Mouse (Mus musculus): ENCODE results near the gene Plagl1. TPM values are rescaled to one million over a fixed set of nuclear protein-coding genes. Genes with fewer than 3 reads are reported as not detected.

Gene Plagl1
- total and polyA plus RNA-seq, 3 experiments = not detected

DNA sequence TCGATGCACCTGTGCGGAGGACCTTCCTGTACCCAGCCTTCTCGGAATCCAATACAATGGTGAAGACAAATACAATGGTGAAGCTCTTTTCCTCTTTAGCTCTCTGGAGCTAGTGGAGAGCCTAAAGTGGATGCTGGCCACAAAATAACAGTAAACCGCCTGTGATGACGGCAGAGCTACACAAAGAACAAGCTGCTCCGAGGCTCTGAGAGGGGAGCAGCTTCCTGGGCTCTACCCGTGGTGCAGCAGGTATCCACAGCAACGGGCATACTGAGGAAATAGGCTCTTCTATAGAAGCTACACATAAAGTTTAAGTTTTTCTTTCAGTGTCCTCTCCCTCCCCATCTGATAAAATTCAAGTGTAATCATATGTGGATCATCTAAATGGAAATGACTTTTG, 2.1 kb downstream of the Plagl1 start:
- DNase-seq (ENCODE audit: low read depth, low spot score) = no peak
- no peak overlapping the region for H3K4me3 ChIP-seq (ENCODE audit: control insufficient read depth in 1 of 2, insufficient read depth in 1 of 2, low read depth in 2 of 2, low read length in 2 of 2)
- no peak overlapping the region for H3K27ac ChIP-seq (ENCODE audit: control insufficient read depth, low read depth, low read length)
- no peak overlapping the region for H3K9ac ChIP-seq (ENCODE audit: control insufficient read depth, low read depth, low read length, poor library complexity, severe bottlenecking)
- H3K27me3 ChIP-seq (ENCODE audit: control insufficient read depth in 1 of 2, insufficient read depth in 2 of 2, low read length in 2 of 2) = no peaks in the 10 kb centered on the region; a peak in 1 of 4 replicates
- H3K36me3 ChIP-seq (ENCODE audit: control insufficient read depth in 1 of 2, insufficient read depth in 2 of 2, low read length in 2 of 2) = no peaks in the 10 kb centered on the region
- TF ChIP-seq POLR2A (IDR thresholded peaks at IDR 0.05; ENCODE audit: control insufficient read depth in 1 of 2, insufficient read depth in 1 of 2, low read depth in 1 of 2, low read length in 2 of 2, poor library complexity in 1 of 2) (no peak), CTCF (IDR thresholded peaks at IDR 0.05 in 2 of 3, conservative IDR thresholded peaks at IDR 0.05 in 1 of 3; ENCODE audit: control insufficient read depth in 1 of 3, insufficient read depth in 1 of 3, low read depth in 2 of 3, low read length in 3 of 3, poor library complexity in 1 of 3, severe bottlenecking in 1 of 3) (no peak), BHLHE40 (IDR thresholded peaks at IDR 0.05; ENCODE audit: borderline replicate concordance, low read depth, low read length) (no peak), CHD2 (IDR thresholded peaks at IDR 0.05; ENCODE audit: low read length) (no peak), TCF12 (IDR thresholded peaks at IDR 0.05; ENCODE audit: low read depth, low read length) (no peak), MXI1 (IDR thresholded peaks at IDR 0.05; ENCODE audit: low read depth, low read length) (no peak), MEF2A (IDR thresholded peaks at IDR 0.05; ENCODE audit: extremely low read depth, insufficient replicate concordance, low read depth, low read length, poor library complexity, severe bottlenecking) (no peak), TBP (IDR thresholded peaks at IDR 0.05; ENCODE audit: low read depth, low read length) (no peak), MAFK (IDR thresholded peaks at IDR 0.05; ENCODE audit: borderline replicate concordance, low read depth, low read length) (no peak), SIN3A (IDR thresholded peaks at IDR 0.05; ENCODE audit: low read length) (no peak)
- H3K4me1 ChIP-seq (ENCODE audit: control insufficient read depth in 1 of 2, insufficient read depth in 2 of 2, low read length in 2 of 2) = no peaks in the 10 kb centered on the region
- no peaks in the 10 kb centered on the region for H3K79me2 ChIP-seq (ENCODE audit: control insufficient read depth, insufficient read depth, low read length, poor library complexity)
- H3K9me3 ChIP-seq (replicated peaks; ENCODE audit: insufficient read depth, low read length) = no peaks in the 10 kb centered on the region

DNA sequence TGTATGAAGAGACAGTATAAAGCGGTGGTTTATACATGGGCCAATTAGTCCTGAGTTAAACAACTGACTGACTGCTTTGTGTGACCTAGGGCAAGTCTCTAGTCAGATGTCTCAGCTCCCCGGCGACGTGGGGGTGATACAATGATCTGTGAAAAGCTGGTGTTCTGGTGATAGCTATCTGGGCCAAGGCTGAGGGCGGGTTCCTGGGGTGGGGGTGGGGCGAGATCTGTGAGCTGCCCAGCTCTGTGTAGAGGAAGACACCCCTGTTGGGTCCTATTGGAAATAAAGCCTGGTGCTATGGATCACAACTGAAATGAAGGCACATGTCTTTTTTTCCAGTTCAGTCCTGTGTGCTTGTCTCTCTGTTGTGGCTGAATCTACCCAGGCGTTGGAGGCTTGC, 3.2 kb downstream of the Plagl1 start:
- Histone ChIP-seq H3K9me3 (replicated peaks; ENCODE audit: insufficient read depth, low read length) (no peaks in the 10 kb centered on the region), H3K4me3 (ENCODE audit: control insufficient read depth in 1 of 2, insufficient read depth in 1 of 2, low read depth in 2 of 2, low read length in 2 of 2) (no peak overlapping the region), H3K27ac (ENCODE audit: control insufficient read depth, low read depth, low read length) (no peak overlapping the region), H3K36me3 (ENCODE audit: control insufficient read depth in 1 of 2, insufficient read depth in 2 of 2, low read length in 2 of 2) (no peaks in the 10 kb centered on the region), H3K4me1 (ENCODE audit: control insufficient read depth in 1 of 2, insufficient read depth in 2 of 2, low read length in 2 of 2) (no peaks in the 10 kb centered on the region), H3K27me3 (ENCODE audit: control insufficient read depth in 1 of 2, insufficient read depth in 2 of 2, low read length in 2 of 2) (no peaks in the 10 kb centered on the region; a peak in 1 of 4 replicates), H3K79me2 (ENCODE audit: control insufficient read depth, insufficient read depth, low read length, poor library complexity) (no peaks in the 10 kb centered on the region), H3K9ac (ENCODE audit: control insufficient read depth, low read depth, low read length, poor library complexity, severe bottlenecking) (no peak overlapping the region)
- TF ChIP-seq MEF2A (IDR thresholded peaks at IDR 0.05; ENCODE audit: extremely low read depth, insufficient replicate concordance, low read depth, low read length, poor library complexity, severe bottlenecking) = no peak
- TF ChIP-seq BHLHE40 (IDR thresholded peaks at IDR 0.05; ENCODE audit: borderline replicate concordance, low read depth, low read length) = no peak
- no peak for TF ChIP-seq POLR2AphosphoS2 (IDR thresholded peaks at IDR 0.05; ENCODE audit: low read length)
- TF ChIP-seq HCFC1 (IDR thresholded peaks at IDR 0.05; ENCODE audit: low read depth, low read length) = no peak
- no peak for TF ChIP-seq MAX (IDR thresholded peaks at IDR 0.05; ENCODE audit: low read length)
- no peak for TF ChIP-seq USF2 (IDR thresholded peaks at IDR 0.05; ENCODE audit: borderline replicate concordance in 1 of 2, insufficient read depth in 1 of 2, low read depth in 1 of 2, low read length in 2 of 2)
- TF ChIP-seq ETS1 (IDR thresholded peaks at IDR 0.05; ENCODE audit: low read depth, low read length) = no peak
- no peak for TF ChIP-seq CHD2 (IDR thresholded peaks at IDR 0.05; ENCODE audit: low read length)
- TF ChIP-seq E2F4 (IDR thresholded peaks at IDR 0.05; ENCODE audit: borderline replicate concordance, low read depth, low read length) = no peak
- no peak for TF ChIP-seq GABPA (IDR thresholded peaks at IDR 0.05; ENCODE audit: low read depth, low read length)
- no peak for TF ChIP-seq MYC (IDR thresholded peaks at IDR 0.05; ENCODE audit: low read depth, low read length)
- TF ChIP-seq NRF1 (IDR thresholded peaks at IDR 0.05; ENCODE audit: insufficient read depth, low read depth, low read length, poor library complexity, severe bottlenecking) = no peak
- no peak for TF ChIP-seq CTCF (IDR thresholded peaks at IDR 0.05 in 2 of 3, conservative IDR thresholded peaks at IDR 0.05 in 1 of 3; ENCODE audit: control insufficient read depth in 1 of 3, insufficient read depth in 1 of 3, low read depth in 2 of 3, low read length in 3 of 3, poor library complexity in 1 of 3, severe bottlenecking in 1 of 3)
- no peak for TF ChIP-seq RAD21 (IDR thresholded peaks at IDR 0.05; ENCODE audit: low read depth, low read length)
- DNase-seq (ENCODE audit: low read depth, low spot score) = no peak
